Mouse (Mus musculus) layer of hippocampus, postnatal 10 days (tissue): ENCODE data around the gene 1110008P14Rik. TPM values are rescaled to one million over a fixed set of nuclear protein-coding genes. Genes with fewer than 3 reads are reported as not detected.

Experiments used
- DNase-seq, 2 experiments: peaks; one replicate each; pipeline ENCODE4 v3.0.0; 2021; ENCODE audit warnings: low spot score in 2 of 2
- total RNA-seq, 2 experiments: library from RNA; stranded (reverse); gene quantifications; 2 replicates each; pipeline ENCODE4 v1.2.3; 2021

The 1110008P14Rik gene
- total RNA-seq, 2 experiments from 2014 or later: 163 to 168 TPM

DNA sequence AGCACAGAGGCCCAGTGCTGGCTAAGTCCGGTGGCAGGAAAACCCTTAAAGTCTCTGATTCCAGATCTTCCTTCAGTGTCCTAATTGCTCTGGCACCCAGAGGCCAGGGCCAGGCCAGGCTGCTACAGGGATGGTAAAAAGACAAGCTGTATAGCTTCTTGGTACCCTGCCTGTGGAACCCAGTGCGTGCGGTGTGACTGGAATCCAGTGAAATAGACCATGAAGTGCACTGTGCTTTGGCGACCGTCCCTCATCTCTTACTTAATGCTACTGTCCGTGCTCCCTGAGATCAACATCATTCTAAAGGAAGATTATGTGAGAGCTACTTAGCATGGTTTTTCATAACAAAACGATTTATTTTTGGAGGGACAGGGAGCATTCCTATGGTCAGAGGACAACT is 29.7 kb upstream of the 1110008P14Rik start:
- DNase-seq: no peak

DNA sequence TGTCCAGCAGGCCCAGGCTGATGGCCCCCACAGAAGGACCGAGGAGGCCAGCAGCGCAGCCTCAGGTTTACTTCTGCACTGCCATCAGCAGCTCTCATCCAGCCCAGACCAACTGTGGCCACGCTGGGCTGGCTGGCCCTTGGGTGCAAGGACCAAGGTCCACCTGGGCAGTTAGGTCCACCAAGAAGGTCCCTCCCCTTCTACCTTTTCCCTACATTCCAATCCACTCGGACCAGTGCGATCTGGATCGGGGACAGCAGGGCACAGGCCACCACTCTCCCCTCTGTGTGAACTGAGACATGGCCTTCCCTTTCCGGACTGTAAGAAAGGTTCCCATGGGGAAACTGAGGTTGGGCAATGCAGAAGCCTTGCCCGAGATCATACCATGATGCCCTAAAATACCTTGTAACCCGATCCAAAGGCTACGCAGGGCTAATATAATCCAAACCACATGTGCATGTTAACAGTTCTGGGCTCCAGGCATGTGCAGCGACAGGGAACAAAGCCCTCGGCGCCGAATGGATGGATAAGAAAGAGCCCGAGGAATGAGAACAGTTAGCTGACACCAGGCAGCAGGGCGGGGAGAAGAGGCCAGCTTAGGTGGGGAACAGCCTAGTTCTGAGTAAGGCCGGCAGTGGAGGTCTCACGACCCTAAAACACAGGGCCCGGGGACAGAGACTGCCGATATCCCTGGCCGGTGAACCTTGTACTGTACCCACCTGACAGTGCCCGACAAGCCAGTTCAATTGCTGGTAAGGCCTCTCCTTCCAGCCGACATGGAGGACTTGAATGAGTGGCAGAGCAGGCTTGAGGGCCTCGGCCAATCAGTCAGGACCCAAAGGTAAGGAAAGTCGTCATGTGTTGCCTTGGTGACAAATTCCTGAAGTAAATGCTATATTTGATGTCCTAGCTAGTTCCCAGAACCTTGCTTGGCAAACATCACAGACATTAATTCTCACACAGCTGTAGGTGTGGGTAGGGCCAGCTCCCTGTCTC is 27.0 kb upstream of the 1110008P14Rik start:
- DNase-seq: no peak

DNA sequence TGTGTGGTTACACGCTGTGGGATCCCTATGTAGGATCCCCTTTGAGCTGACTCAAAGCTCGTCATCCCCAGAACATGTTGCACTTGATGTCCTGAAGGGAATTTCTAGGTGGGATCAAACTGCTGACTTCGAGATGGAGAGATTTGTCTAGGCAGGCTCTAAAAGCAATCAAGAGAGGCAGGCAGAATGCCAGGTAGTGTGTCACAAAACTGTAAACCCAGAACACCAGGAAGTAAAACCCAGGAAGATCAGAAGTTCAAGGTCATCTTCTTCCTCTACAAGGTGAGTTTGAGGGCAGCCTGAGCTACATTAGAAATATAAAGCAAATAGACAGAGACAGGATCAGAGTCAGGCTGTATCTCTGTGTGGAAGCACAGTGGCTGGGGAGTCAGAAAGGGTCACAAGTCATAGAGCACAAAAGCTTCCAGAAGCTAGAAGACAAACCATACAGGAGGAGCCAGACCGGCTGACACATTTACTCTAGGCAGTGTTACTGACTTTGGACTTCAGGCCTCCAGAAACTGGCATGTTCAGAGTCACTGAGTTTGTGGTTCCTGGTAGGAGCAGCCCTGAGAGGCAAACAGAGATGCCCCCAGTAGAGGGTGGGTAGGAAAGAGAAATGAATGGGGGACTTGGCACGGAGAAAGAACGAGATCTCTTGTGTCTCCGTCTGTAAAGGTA is 25.5 kb upstream of the 1110008P14Rik start:
- no peak for DNase-seq

DNA sequence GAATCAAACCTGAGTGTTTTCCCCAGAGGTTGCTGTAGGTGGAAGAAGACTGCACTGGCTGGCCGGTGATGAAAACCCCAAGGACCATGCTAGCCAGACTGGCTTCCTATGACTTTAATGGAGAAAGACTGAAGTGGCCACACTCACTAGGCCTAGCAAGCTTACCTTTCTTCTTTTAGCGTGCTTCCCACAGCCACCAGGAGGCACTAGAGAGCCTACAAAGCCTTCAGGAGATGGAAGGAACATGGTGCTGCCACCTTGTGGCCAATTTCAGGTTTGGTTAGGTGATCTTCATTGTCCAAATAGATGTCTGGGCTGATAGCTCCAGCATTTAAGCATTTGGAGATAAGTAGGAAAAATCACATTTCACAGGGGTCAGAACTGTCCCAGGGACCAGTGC is 22.9 kb upstream of the 1110008P14Rik start:
- DNase-seq: peak; percentile 98

DNA sequence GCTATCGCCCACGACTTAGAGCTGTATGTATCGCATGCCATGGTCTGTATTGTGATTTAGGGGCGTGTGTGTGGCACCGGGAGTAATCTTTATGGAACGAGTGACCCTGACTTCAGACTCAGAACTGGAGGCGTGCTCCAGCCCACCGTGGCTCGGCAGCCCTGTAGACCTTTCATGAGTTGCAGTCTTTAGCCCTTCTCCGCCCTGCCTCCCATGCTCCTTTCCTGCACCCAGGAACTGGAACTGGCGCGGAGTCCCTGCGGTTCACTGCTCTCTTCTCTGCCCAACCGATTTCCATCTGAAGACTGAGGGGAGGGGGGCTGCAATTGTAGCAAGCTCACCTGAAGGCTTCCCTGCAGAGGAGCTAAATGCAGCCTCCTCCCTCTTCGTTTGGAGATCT is 15.0 kb upstream of the 1110008P14Rik start:
- no peak for DNase-seq

DNA sequence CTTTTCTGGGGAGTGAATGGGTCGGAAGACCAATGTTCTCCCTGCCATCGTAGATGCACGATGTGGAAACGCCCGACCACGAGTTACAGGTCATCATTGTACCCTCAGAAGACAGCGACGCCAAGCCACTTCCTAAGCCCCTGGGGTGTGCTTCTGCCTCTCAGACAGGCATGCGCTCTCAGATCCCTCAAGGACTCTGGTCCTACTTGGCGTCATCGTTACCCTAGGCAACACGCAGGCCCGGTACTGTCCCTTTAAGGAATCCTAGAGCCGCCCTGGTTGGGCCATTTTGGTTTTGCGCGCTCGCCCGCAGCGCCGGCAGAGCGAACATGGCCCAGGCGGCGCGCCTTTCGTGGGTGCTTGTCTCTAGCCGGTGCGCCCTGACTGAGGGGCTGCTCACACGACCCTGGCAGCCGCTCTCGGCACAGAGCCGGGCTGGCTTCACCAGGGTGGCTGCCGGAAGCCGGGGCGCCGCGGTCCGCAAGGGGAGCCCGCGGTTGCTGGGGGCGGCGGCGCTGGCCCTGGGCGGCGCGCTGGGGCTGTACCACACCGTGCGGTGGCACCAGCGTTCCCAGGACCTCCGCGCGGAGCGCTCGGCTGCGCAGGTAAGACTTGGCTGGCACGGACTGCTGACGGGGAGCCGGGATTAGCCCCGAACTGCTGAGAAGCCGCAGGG is 14.3 kb upstream of the 1110008P14Rik start:
- peak; percentile 83 to 88 for DNase-seq

DNA sequence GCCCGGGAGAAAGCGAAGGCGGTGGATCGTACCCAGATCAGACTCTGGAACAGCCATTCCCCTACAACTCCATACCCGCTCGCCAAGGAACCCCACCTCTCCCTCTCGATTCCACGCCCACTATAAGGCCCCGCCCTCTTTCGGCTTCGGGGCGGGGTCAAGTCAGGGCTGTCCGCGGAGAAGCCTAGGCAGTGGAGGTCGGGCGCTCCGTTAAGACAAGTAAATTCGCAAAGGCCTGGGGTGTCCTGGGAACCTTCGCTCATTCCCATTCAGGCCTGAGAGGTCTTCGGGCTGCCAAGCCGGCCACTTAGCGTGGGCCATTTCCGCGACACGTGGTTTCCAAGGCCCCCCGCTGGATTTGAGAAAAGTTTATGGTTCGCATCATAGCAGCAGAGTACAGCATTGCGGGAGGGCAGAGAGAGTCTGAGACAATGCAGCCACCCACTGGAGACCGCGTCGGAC is 13.8 kb upstream of the 1110008P14Rik start, which contains the start of gene Ptges2:
TSS of gene Ptges2 (plus strand) at position 413 of the 462 bp plus-strand sequence.
- peak; percentile 87 to 92 for DNase-seq

DNA sequence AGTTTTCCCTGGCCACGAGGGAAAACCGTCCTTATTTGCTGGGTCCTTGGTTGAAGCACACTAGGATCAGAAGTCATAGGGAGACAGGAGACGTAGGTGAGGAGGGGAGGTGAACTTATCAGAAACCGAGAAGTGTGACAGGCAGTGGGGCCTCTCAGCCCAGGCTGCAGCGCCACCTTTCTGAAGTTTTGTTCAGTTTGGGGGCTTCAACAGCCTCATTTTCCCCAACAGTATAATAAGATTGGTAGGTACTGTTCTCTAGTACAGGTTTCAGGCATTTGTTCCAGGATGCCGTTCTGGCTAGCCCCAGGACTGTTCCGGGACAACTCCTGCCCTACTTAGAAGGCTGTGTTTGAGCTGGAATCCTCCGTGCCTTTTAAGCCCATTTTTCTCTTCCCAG is 13.2 kb upstream of the 1110008P14Rik start:
- peak; percentile 44 to 57 for DNase-seq

DNA sequence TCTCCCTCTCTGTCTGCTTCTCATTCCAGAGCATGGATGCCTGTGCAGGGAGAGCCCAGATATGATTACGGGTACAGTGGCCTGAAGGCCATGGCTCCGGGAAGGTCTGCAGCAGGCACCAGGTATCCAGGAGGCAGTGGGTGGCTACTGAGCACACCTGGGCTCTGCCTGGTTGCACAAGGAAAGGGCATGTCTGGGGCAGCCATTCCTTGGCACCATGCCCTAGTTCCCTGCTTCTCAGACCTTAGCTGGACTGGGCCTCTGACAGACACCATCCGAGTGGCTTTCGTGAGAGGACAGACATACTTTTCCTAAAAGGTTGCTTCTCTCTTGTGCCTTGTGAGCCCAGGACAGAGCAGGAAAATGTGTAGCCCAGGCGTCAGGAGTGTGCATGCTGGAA is 10.3 kb upstream of the 1110008P14Rik start:
- no peak for DNase-seq

DNA sequence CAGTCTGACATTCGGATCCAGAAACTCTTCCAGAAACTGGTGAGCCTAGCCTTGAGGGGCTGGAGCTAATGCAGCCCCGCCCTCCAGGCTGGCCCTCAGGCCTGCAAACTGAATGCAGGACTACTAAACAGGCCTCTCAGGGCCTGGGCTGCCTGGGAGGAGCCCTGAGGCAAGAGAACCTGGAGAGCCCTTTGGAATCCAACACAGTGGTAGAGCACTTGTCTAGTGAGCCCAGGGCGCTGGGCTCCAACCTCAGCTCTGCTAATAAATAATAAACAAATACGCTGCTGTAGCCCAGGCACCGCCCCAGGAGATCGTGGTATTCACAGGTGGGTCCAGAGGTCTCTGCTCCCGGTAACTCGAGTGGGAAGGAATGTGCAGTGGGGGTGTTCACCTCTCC is 9.1 kb upstream of the 1110008P14Rik start:
- no peak for DNase-seq

DNA sequence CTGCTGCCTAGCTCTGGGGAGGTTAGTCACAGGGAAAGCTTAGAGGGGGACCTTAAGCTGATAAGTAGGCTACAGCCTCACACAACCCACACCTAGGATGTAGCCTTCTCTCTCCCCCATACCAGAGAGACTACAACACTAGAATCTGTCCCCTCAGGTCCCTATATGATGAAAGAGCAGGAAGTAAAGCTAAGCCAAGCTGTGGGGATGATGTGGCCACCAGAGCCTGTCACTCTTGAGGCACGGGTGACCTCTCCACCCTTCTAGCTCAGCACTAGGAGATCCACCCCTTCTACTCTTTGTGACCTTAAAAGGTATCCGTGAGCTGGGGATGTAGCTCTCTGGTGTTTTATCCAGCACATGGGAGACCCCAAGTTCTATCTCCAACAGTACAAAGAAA is 7.4 kb upstream of the 1110008P14Rik start:
- no peak for DNase-seq

DNA sequence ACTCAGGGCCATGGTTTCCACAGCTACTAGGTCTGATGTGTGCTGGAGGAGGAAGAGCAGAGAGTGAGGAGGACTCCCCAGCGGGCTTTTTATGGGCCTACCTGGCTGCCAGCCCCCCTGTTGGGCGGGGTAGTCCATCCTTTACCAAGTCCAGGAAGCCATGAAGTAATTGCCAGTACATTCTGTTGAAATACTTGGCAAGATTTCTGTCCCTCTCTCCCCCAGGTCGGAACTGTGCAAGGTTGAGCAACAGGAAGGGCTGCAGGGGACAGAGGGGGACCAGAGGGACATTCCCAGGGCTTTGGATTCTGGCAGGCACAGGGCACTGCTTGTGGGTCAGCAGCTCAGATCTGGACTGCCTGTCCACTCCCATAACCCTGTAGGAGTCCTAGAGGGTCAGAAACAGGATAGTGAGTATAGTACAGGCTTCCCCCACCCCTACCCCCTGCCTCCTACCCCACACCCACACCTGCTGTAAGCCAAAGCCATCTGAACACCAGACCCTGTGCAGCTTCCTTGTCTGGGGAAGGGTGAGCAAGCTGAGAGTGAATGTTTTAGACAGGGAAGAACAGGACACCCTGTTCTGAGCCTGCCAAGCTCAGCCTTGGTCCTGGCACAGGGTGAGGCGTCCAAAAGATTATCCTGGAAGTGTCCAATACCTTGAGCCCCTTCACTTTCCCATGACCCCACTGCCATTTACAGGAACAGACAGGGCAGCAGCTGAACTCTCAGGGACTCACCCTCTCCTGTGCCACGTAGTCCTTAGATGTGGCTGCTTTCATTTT is 6.2 kb upstream of the 1110008P14Rik start, which contains the start of gene Lcn2:
TSS of gene Lcn2 (minus strand) at position 547 of the 785 bp plus-strand sequence.
- no peak for DNase-seq

DNA sequence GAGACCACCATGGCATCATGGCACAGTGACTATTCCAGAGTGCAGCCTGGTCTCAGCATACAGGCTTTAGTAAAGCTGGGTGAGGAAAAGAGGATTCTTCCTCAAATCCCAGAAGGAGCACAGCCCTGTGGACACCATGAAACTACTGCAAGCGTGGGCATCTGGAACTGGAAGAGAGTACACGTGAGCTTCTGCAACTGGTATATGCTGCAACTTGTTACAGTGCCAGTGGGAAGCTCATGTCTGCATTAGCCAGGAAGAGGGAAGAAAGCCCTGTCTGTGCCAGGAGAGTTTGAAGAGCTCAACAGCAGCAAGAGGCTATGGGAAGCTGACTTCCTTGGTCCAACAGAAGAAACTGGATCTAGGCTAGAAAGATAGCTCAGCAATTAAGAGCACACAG is 951 bp upstream of the 1110008P14Rik start:
- DNase-seq: no peak

DNA sequence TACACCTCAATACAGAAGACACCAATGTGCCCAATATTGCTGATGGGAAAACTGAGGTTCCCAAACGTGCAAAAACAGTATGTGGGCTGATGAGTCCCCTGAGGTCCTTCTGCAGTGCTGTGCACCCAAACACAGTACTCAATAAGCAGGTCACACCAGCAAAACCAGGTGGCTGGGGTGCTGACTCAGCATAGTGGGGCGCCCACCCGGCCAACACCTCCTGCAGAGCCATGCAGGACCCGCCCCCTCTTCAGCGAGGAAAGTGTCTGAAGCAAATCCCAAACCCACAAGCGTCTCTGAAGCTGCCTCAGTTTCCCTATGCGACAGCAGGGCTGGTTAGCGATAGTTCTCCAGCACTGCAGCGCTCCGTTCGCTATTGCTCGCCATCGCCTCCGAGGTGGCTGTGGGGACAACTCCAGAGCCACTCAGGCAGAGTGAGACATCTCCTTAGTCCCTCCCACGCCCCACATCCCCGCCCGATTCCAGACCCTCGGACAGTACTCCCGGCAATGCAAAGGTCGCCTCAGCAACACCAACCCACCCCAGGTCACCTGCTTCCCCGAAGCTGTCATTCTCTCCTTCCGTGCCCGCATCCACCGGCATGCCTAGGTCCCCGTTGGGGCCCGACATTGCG is 480 bp downstream of the 1110008P14Rik start:
- DNase-seq: peak in 1 of 2 experiments; percentile 60

DNA sequence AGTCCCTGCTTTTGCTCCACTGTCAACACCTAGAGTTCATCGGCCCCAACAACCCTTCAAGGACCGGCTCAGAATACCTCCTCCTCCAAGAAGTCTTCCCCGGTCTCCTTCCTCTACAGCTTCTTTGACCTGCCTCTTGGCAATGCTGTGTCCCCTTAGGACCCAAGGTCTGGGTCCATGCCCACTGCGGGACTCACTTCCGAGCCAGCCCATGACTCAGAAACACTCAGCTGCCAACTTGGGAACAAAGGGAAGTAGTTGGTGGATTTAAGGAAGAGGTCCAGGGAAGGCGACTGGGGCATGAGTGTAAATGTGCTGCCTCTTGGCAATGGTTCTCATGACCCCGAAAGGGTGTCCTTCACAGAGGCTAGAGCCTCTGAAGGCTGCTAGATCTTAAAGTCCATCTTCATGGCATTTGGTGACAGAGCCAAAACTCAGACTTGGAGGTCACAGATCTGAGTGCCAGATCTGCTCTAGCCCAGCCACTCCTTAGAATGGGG is 1.7 kb downstream of the 1110008P14Rik start:
- peak in 1 of 2 experiments; percentile 54 for DNase-seq

DNA sequence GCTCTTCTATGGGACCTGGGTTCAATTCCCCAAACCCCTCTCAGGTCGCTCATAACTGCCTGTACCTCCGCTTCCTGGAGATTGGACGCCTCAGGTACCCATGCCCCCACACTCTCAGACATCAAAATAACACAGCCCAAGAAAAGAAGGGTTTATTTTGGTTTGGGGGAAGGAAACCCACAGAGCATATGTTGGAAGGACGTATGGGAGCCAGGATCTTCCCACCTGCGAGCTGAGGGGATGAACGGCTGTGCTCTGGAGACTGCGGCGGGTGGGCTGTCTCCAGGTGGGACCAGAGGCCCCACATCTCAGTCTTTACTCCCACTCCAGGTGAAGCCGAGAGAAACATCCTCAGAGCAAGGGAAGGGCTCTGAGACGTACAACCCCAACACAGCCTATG is 4.8 kb downstream of the 1110008P14Rik start:
- DNase-seq: no peak

DNA sequence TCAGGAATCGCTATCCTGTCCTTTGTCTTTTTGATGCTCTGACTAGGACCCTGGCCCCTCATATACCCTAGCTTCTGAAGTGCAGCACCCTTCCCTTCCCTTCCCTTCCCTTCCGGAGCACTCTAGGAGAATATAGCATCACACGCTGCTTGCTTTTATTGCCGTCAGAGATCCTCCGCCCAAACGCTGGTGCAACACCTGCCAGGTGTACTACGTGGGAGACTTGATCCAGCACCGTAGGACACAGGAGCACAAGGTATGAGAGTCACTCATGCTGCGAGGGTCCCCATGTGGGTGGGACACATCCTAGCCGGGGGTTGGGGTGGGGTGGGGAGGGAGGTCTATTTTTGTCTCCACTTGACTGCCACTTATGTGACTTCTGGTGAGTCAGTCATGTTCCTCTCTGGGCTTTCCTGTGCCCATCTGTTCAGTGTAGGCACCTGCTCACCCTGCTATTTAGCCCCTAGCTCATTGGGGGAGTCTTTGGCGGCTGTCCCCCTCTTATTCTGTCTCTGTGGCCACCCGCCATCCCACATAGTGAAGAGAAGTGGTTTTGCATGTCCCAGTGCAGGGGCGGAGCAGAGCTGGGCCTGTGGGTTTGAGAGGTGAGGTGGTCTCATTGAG is 6.3 kb downstream of the 1110008P14Rik start:
- no peak for DNase-seq

DNA sequence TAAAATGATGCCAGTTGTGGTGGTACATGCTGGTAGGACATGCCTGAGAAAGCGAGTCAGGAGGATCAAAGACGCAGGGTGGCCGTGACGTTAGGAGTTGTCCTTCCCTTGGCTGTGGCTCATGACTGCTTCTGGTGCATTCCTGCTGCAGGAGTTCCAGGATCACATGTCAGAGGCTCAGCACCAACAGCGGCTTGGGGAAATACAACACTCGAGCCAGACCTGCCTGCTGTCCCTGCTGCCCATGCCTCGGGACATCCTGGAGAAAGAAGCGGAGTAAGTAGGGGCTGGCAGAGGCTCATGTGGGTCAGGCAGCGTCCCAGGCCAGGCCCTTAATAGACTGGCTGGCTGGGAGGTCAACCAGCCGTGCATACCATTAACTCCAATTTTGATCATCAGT is 7.5 kb downstream of the 1110008P14Rik start:
- no peak for DNase-seq

DNA sequence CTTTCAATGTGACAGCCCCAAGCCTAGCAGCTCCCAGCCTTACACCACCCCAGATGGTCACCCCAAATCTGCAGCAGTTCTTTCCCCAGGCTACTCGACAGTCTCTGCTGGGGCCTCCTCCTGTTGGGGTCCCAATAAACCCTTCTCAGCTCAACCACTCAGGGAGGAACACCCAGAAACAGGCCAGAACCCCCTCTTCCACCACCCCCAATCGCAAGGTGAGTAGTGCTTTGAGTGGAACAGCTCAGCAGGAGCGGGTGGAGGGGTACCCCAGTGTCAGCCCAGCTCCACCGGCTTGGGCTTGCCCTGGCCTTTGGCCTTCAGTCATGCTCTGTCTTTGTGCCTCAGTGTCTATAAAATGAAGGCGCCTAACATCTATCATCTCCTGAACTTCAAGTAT is 14.4 kb downstream of the 1110008P14Rik start:
- DNase-seq: no peak
